Mouse (Mus musculus) midbrain, embryonic 10.5 days (tissue): ENCODE measurements around the gene Col4a2. TPM values are rescaled to one million over a fixed set of nuclear protein-coding genes. Genes with fewer than 3 reads are reported as not detected.

Experiments used
- DNase-seq: peaks from one replicate; pipeline ENCODE4 v3.0.0-alpha.2; 2017; ENCODE audit warnings: low spot score
- H3K27ac ChIP-seq: fragments of 300-500 bp; sonication (generic); replicated peaks from 2 replicates; pipeline ENCODE4 v1.5.1; 2016; ENCODE audit warnings: mild to moderate bottlenecking
- H3K27me3 ChIP-seq: fragments of 300-500 bp; sonication (generic); 2 replicates; pipeline ENCODE4 v1.6.1; 2016; ENCODE audit warnings: low read depth, mild to moderate bottlenecking; ENCODE audit not compliant: poor library complexity, severe bottlenecking
- H3K36me3 ChIP-seq: fragments of 300-500 bp; sonication (generic); 2 replicates; pipeline ENCODE4 v1.6.1; 2016; ENCODE audit warnings: mild to moderate bottlenecking, moderate library complexity
- H3K4me1 ChIP-seq: fragments of 300-500 bp; sonication (generic); 2 replicates; pipeline ENCODE4 v1.6.1; 2016
- H3K4me3 ChIP-seq: fragments of 300-500 bp; sonication (generic); 2 replicates; pipeline ENCODE4 v1.5.1; 2016; ENCODE audit warnings: mild to moderate bottlenecking, moderate library complexity
- H3K9me3 ChIP-seq: fragments of 300-500 bp; sonication (generic); replicated peaks from 2 replicates; pipeline ENCODE4 v1.6.1; 2016; ENCODE audit warnings: mild to moderate bottlenecking
- WGBS: fragments of 180-500 bp; shearing (Covaris S2); methylation state at CpG from one replicate; pipeline ENCODE4 v1.1.7; 2016; 5-methylcytosine and 5-hydroxymethylcytosine counted together
- polyA plus RNA-seq: library from polyadenylated mRNA; unstranded; fragments of >200 nt; fragmentation: Nextera tagmentation; extraction: Ambion mirVana; gene quantifications from 2 replicates; pipeline ENCODE4 v1.2.1, GENCODE M21; 2016

The Col4a2 gene
- polyA plus RNA-seq, 1 experiment from 2014 or later = 43.7 TPM

GRCm38 (mm10) chr8:11385272-11385905 lies 72.8 kb downstream of the Col4a2 start:
- Histone ChIP-seq H3K27ac (no peak overlapping the region; the same call in 1 of the 2 replicates), H3K4me3 (no peak overlapping the region), H3K4me1 (peaks cover 48% of the 10 kb centered on the region), H3K36me3 (no peaks in the 10 kb centered on the region), H3K9me3 (no peaks in the 10 kb centered on the region), H3K27me3 (no peaks in the 10 kb centered on the region)
- WGBS = 67% methylated on average over 9 of the region's 9 CpGs
- DNase-seq = no peak

DNA sequence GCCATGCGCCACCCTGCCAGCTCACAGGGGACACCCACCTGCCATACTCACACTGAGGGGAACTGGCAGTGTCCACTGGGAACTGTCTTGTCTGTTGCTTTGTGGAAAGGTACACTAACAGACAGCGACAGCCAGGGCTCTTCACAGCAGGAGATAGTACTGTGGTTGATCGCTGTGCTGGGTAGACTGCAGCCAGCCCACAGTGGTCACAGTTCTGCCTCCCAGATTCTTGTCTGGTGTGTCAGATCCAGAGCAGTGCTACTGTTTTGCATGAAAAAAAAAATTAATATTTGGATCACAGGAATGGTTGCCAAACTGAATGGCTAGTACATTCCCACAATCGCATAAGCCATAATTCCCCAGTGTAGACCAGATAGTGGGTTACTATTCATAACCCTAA lies 74.7 kb downstream of the Col4a2 start:
- WGBS = 89% methylated on average over 4 of the region's 4 CpGs
- Histone ChIP-seq H3K4me1 (peaks cover 32% of the 10 kb centered on the region), H3K27ac (no peak overlapping the region), H3K4me3 (no peak overlapping the region), H3K27me3 (no peaks in the 10 kb centered on the region), H3K36me3 (no peaks in the 10 kb centered on the region), H3K9me3 (no peaks in the 10 kb centered on the region)
- DNase-seq = no peak

- DNase-seq = no peak
- no peaks in the 10 kb centered on the region for H3K36me3 ChIP-seq
- no peak overlapping the region for H3K4me3 ChIP-seq
- no peak overlapping the region for H3K27ac ChIP-seq
- peaks cover 25% of the 10 kb centered on the region for H3K4me1 ChIP-seq
- H3K27me3 ChIP-seq = no peaks in the 10 kb centered on the region; the same call in 1 of the 2 replicates
- H3K9me3 ChIP-seq = no peaks in the 10 kb centered on the region
- WGBS = 88% methylated on average over 11 of the region's 11 CpGs
These were observed 76.9 kb downstream of the Col4a2 start for GRCm38 (mm10) chr8:11389275-11390050.

- WGBS = 4% methylated on average over 1 of the region's 1 CpGs
- Histone ChIP-seq H3K27me3 (no peaks in the 10 kb centered on the region; the same call in 1 of the 2 replicates), H3K4me1 (peaks cover 8% of the 10 kb centered on the region), H3K9me3 (no peaks in the 10 kb centered on the region), H3K4me3 (no peak overlapping the region), H3K27ac (0 out of 2 replicates have a peak overlapping the region, but pooled peaks have one; percentile 42), H3K36me3 (no peaks in the 10 kb centered on the region)
- DNase-seq = peak; percentile 71
These were observed 80.1 kb downstream of the Col4a2 start for GRCm38 (mm10) chr8:11392739-11393138.

GRCm38 (mm10) chr8:11393161-11393560 lies 80.6 kb downstream of the Col4a2 start:
- no peaks in the 10 kb centered on the region for H3K36me3 ChIP-seq
- H3K4me1 ChIP-seq = peaks cover 8% of the 10 kb centered on the region
- no peak overlapping the region for H3K4me3 ChIP-seq
- H3K9me3 ChIP-seq = no peaks in the 10 kb centered on the region
- peak; percentile 30 for DNase-seq
- 51% methylated on average over 7 of the region's 7 CpGs for WGBS
- no peaks in the 10 kb centered on the region; the same call in 1 of the 2 replicates for H3K27me3 ChIP-seq
- H3K27ac ChIP-seq = 0 out of 2 replicates have a peak overlapping the region, but pooled peaks have one; percentile 42

DNA sequence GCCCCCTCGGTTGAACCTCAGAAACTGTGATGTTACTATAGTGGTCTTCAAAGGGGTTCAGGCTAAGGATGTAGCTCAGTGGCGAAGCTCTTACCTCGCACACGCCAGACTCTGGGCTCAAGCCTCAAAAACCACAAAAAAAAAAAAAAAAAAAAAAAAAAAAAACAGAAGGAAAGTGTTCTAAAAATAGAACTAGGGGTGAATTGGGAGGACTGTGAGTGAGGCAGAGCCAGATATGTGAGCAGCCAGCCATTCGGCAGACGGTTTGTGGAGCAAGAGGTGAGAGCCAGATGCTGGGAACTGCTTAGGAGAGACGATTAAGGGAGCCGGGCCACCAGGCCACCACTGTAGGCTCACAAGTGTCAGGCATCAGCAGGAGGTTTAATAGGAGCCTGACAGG lies 81.0 kb downstream of the Col4a2 start:
- Histone ChIP-seq H3K4me3 (no peak overlapping the region), H3K27me3 (no peaks in the 10 kb centered on the region; the same call in 1 of the 2 replicates), H3K4me1 (peaks cover 11% of the 10 kb centered on the region), H3K36me3 (no peaks in the 10 kb centered on the region), H3K27ac (no peak overlapping the region), H3K9me3 (no peaks in the 10 kb centered on the region)
- 65% methylated on average over 8 of the region's 8 CpGs for WGBS
- DNase-seq = no peak

GRCm38 (mm10) chr8:11394773-11395172 lies 82.2 kb downstream of the Col4a2 start:
- H3K36me3 ChIP-seq = no peaks in the 10 kb centered on the region
- peaks cover 19% of the 10 kb centered on the region for H3K4me1 ChIP-seq
- H3K27ac ChIP-seq = no peak overlapping the region; the same call in 1 of the 2 replicates
- DNase-seq = no peak
- H3K9me3 ChIP-seq = no peaks in the 10 kb centered on the region
- H3K27me3 ChIP-seq = no peaks in the 10 kb centered on the region; the same call in 1 of the 2 replicates
- no peak overlapping the region for H3K4me3 ChIP-seq
- 66% methylated on average over 9 of the region's 9 CpGs for WGBS

DNA sequence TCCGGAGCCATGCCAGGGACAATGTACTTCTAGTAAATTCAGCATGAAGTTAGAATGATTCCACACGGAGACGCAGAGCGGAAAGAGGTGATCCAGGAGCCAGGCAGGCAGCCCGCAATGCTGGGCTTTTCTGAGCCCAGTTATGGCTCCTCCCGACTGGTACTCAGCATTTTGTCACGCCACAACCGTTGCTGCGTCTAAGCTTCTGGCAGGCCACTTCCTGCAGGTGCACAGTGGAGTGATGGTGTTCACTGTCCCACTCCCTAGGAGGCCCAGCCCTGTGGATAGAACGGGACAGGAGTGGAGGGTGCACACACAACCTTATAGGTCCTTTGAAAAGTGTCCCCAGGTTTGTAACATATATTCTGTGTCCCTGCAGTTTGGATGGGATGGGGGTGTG lies 83.0 kb downstream of the Col4a2 start:
- Histone ChIP-seq H3K9me3 (no peaks in the 10 kb centered on the region), H3K27me3 (no peaks in the 10 kb centered on the region; the same call in 1 of the 2 replicates), H3K4me3 (no peak overlapping the region), H3K4me1 (peaks cover 25% of the 10 kb centered on the region), H3K27ac (no peak overlapping the region), H3K36me3 (no peaks in the 10 kb centered on the region)
- 84% methylated on average over 10 of the region's 10 CpGs for WGBS
- DNase-seq = no peak

DNA sequence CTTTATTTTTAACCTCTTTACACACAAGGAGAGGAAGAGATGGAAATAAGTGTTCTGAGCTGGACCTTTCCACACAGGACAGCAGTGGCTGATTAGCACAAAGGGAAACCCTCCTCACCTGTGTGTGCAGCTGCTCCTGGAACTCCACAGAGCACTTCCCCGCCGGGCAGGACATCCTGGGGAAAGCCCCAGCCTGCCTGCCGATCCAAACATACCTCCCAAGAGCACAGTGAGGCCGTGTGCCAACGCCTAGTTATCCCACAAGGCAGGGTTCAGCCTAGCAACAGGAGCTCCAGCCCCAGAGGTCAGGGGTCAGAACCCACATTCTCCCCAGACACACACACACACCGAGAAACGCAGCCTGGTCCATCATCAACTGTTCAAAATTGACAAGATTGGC lies 83.5 kb downstream of the Col4a2 start:
- Histone ChIP-seq H3K27ac (no peak overlapping the region), H3K4me1 (peaks cover 25% of the 10 kb centered on the region), H3K27me3 (no peaks in the 10 kb centered on the region; the same call in 1 of the 2 replicates), H3K4me3 (no peak overlapping the region), H3K36me3 (no peaks in the 10 kb centered on the region), H3K9me3 (no peaks in the 10 kb centered on the region)
- DNase-seq = no peak
- WGBS = 70% methylated on average over 7 of the region's 7 CpGs

- no peak overlapping the region for H3K27ac ChIP-seq
- H3K4me1 ChIP-seq = peaks cover 25% of the 10 kb centered on the region
- H3K36me3 ChIP-seq = no peaks in the 10 kb centered on the region
- no peaks in the 10 kb centered on the region for H3K9me3 ChIP-seq
- H3K27me3 ChIP-seq = no peaks in the 10 kb centered on the region; the same call in 1 of the 2 replicates
- H3K4me3 ChIP-seq = no peak overlapping the region
- no peak for DNase-seq
- WGBS = 81% methylated on average over 9 of the region's 9 CpGs
These were observed 84.5 kb downstream of the Col4a2 start for GRCm38 (mm10) chr8:11397126-11397525.

- H3K27ac ChIP-seq = peak overlapping the region; percentile 35
- no peaks in the 10 kb centered on the region for H3K27me3 ChIP-seq
- no peaks in the 10 kb centered on the region; the same call in 1 of the 2 replicates for H3K36me3 ChIP-seq
- H3K4me1 ChIP-seq = peaks cover 22% of the 10 kb centered on the region
- H3K9me3 ChIP-seq = no peaks in the 10 kb centered on the region
- 38% methylated on average over 8 of the region's 8 CpGs for WGBS
- no peak overlapping the region for H3K4me3 ChIP-seq
- no peak for DNase-seq
These were observed 87.1 kb downstream of the Col4a2 start for GRCm38 (mm10) chr8:11399706-11400105.

- H3K36me3 ChIP-seq = no peaks in the 10 kb centered on the region; the same call in 1 of the 2 replicates
- WGBS = 79% methylated on average over 8 of the region's 8 CpGs
- H3K4me3 ChIP-seq = no peak overlapping the region
- peak overlapping the region; percentile 33; the same call in 1 of the 2 replicates for H3K27ac ChIP-seq
- H3K9me3 ChIP-seq = no peaks in the 10 kb centered on the region
- no peak for DNase-seq
- H3K27me3 ChIP-seq = no peaks in the 10 kb centered on the region
- peaks cover 27% of the 10 kb centered on the region for H3K4me1 ChIP-seq
These were observed 87.6 kb downstream of the Col4a2 start for GRCm38 (mm10) chr8:11400244-11400643.

DNA sequence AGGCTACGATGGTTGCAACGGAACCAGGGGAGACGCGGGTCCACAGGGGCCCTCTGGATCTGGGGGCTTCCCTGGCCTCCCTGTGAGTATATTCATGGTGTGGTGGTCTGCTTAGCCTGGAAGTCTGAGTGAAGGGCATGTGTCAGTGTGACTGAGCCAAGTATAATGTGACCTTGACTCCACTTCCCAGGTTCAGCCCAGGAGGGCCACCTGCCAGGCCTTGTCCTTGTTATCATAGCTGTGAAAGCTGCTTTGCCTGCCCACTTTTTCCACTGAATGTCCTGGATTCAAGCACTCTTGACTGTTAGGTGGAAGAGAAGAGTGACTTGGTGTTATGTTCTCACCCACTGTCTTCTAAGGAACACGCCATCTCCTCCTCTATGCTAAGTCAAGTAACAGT lies 88.6 kb downstream of the Col4a2 start:
- H3K9me3 ChIP-seq = no peaks in the 10 kb centered on the region
- H3K27ac ChIP-seq = 0 out of 2 replicates have a peak overlapping the region, but pooled peaks have one; percentile 0
- H3K27me3 ChIP-seq = no peaks in the 10 kb centered on the region
- H3K4me1 ChIP-seq = peaks cover 36% of the 10 kb centered on the region
- 92% methylated on average over 5 of the region's 5 CpGs for WGBS
- H3K4me3 ChIP-seq = no peak overlapping the region
- H3K36me3 ChIP-seq = no peaks in the 10 kb centered on the region; the same call in 1 of the 2 replicates
- no peak for DNase-seq
